Mouse (Mus musculus): ENCODE results near the gene Tor1aip1. TPM values are rescaled to one million over a fixed set of nuclear protein-coding genes. Genes with fewer than 3 reads are reported as not detected.

Gene Tor1aip1
- total and polyA plus RNA-seq, 2 experiments from 2014 or later = 52.3 to 58.4 TPM

DNA sequence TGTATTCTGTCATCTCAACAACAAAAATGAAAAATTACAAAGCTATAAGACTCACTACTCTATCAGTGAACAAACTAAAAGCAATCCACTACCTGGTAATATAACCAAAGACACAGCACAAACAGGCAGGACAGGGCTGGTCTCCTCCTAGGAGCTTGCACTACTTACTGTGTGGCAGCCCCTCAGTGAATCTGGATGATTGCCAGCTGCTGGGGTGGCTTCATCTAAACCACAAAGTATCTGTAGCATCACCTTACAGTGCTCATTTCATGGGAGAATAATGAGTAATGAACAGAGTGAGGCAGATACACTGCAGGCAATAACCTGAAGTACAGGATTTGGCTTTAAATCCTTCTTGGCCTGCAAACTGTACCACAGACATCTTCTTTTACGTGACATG lies 16.5 kb downstream of the Tor1aip1 start:
- H3K4me3 ChIP-seq (ENCODE audit: low read depth, low read length) = no peak overlapping the region
- no peaks in the 10 kb centered on the region for H3K9me3 ChIP-seq (replicated peaks; ENCODE audit: control insufficient read depth, low read length)
- TF ChIP-seq CTCF (IDR thresholded peaks at IDR 0.05; ENCODE audit: low read depth) = no peak
- no peak for TF ChIP-seq EP300 (IDR thresholded peaks at IDR 0.05; ENCODE audit: low read depth)
- ATAC-seq (ENCODE audit: insufficient read depth, low read depth) = no peak
- no peaks in the 10 kb centered on the region for H3K27me3 ChIP-seq (ENCODE audit: control insufficient read depth, insufficient read depth, low read length)
- H3K4me1 ChIP-seq (ENCODE audit: control insufficient read depth, insufficient read depth) = no peaks in the 10 kb centered on the region
- no peak overlapping the region for H3K9ac ChIP-seq (replicated peaks; ENCODE audit: low read depth, low read length)
- DNase-seq (ENCODE audit: low spot score) = no peak
- no peak overlapping the region for H3K4me2 ChIP-seq (ENCODE audit: low read depth, low read length)
- WGBS = 95% methylated on average over 1 of the region's 1 CpGs
- H3K36me3 ChIP-seq (replicated peaks; ENCODE audit: control insufficient read depth, insufficient read depth, low read length) = peaks cover 69% of the 10 kb centered on the region
- no peak overlapping the region for H3K27ac ChIP-seq (ENCODE audit: low read depth)

GRCm38 (mm10) chr1:156009003-156009402 lies 27.3 kb downstream of the Tor1aip1 start:
- Histone ChIP-seq H3K4me2 (ENCODE audit: low read depth, low read length) (no peak overlapping the region), H3K36me3 (replicated peaks; ENCODE audit: control insufficient read depth, insufficient read depth, low read length) (peaks cover 73% of the 10 kb centered on the region), H3K27me3 (ENCODE audit: control insufficient read depth, insufficient read depth, low read length) (no peaks in the 10 kb centered on the region), H3K9me3 (replicated peaks; ENCODE audit: control insufficient read depth, low read length) (no peaks in the 10 kb centered on the region), H3K27ac (ENCODE audit: low read depth) (no peak overlapping the region), H3K4me1 (ENCODE audit: control insufficient read depth, insufficient read depth) (no peaks in the 10 kb centered on the region), H3K4me3 (ENCODE audit: low read depth, low read length) (no peak overlapping the region), H3K9ac (replicated peaks; ENCODE audit: low read depth, low read length) (no peak overlapping the region)
- DNase-seq (ENCODE audit: low spot score) (no peak), ATAC-seq (ENCODE audit: insufficient read depth, low read depth) (no peak)
- TF ChIP-seq CTCF (IDR thresholded peaks at IDR 0.05; ENCODE audit: low read depth) = no peak
- no peak for TF ChIP-seq EP300 (IDR thresholded peaks at IDR 0.05; ENCODE audit: low read depth)
- WGBS = 88% methylated on average over 1 of the region's 1 CpGs

DNA sequence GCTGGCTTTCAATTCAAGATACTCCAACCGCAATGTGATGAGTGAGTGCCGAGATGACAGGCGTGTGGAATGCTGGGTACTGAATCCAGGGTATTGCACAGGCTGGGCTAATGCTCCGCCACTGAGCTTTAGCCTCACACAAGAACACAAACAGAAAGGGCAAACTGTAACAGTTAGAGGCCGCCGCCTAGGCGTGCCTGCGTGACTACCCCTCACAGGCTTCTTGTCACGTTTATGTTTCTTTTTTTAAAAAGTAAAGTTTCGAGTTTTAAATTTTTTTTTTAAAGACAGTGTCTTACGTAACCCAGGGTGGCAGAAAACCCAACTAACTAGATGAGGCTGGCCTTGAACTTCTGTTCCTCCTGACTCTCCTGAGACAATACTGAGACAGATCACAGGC lies 30.4 kb downstream of the Tor1aip1 start:
- Histone ChIP-seq H3K4me1 (ENCODE audit: control insufficient read depth, insufficient read depth) (0 out of 2 replicates have a peak, but pooled peaks cover 5% of the 10 kb centered on the region), H3K36me3 (replicated peaks; ENCODE audit: control insufficient read depth, insufficient read depth, low read length) (peaks cover 56% of the 10 kb centered on the region), H3K4me2 (ENCODE audit: low read depth, low read length) (no peak overlapping the region), H3K27me3 (ENCODE audit: control insufficient read depth, insufficient read depth, low read length) (no peaks in the 10 kb centered on the region), H3K9me3 (replicated peaks; ENCODE audit: control insufficient read depth, low read length) (no peaks in the 10 kb centered on the region), H3K9ac (replicated peaks; ENCODE audit: low read depth, low read length) (no peak overlapping the region), H3K4me3 (ENCODE audit: low read depth, low read length) (no peak overlapping the region), H3K27ac (ENCODE audit: low read depth) (no peak overlapping the region)
- DNase-seq (ENCODE audit: low spot score) = no peak
- 78% methylated on average over 11 of the region's 11 CpGs for WGBS
- TF ChIP-seq EP300 (IDR thresholded peaks at IDR 0.05; ENCODE audit: low read depth) (no peak), CTCF (IDR thresholded peaks at IDR 0.05; ENCODE audit: low read depth) (no peak)
- ATAC-seq (ENCODE audit: insufficient read depth, low read depth) = no peak

DNA sequence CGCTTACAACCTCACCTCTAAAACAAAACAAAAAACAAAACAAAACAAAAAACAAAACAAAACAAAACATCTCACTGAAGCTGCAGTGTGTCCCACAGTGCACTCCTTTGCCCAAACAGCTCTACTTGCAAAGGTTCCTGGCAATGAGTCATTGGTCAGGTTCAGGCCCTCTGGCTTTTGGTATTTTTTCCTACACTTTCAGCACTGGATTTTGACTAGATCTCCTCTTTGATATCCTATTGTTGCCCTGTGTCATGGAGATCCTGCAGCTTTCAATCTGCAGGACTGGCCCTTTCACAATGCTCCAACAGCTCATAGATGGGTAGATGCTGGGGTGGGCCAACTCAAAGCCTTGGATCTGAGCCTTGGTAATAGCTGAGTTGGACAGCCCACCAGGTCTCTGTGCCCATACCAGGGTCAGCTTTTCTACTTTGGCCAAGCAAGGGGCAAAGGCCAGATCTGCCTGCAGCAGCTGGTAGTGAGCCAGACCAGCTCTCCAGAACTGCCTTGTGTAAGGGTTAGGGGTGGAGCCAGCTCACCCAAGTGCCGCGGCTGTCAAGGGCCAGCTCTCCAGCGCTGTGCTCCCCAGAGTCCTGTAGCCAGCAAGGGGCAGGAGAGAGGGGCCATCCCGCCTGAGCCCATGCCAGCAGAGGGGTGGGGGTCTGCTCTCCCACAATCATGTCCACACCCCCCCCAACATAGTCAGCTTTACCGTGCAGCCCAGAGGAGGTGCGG lies 32.9 kb downstream of the Tor1aip1 start:
- H3K36me3 ChIP-seq (replicated peaks; ENCODE audit: control insufficient read depth, insufficient read depth, low read length) = peaks cover 32% of the 10 kb centered on the region
- TF ChIP-seq CTCF (IDR thresholded peaks at IDR 0.05; ENCODE audit: low read depth) (no peak), EP300 (IDR thresholded peaks at IDR 0.05; ENCODE audit: low read depth) (no peak)
- no peaks in the 10 kb centered on the region for H3K9me3 ChIP-seq (replicated peaks; ENCODE audit: control insufficient read depth, low read length)
- H3K4me2 ChIP-seq (ENCODE audit: low read depth, low read length) = no peak overlapping the region
- H3K4me3 ChIP-seq (ENCODE audit: low read depth, low read length) = no peak overlapping the region
- WGBS = 48% methylated on average over 7 of the region's 7 CpGs
- no peak overlapping the region for H3K27ac ChIP-seq (ENCODE audit: low read depth)
- 0 out of 2 replicates have a peak, but pooled peaks cover 5% of the 10 kb centered on the region for H3K4me1 ChIP-seq (ENCODE audit: control insufficient read depth, insufficient read depth)
- ATAC-seq (ENCODE audit: insufficient read depth, low read depth) (peak; percentile 71), DNase-seq (ENCODE audit: low spot score) (no peak)
- H3K27me3 ChIP-seq (ENCODE audit: control insufficient read depth, insufficient read depth, low read length) = no peaks in the 10 kb centered on the region
- no peak overlapping the region for H3K9ac ChIP-seq (replicated peaks; ENCODE audit: low read depth, low read length)

DNA sequence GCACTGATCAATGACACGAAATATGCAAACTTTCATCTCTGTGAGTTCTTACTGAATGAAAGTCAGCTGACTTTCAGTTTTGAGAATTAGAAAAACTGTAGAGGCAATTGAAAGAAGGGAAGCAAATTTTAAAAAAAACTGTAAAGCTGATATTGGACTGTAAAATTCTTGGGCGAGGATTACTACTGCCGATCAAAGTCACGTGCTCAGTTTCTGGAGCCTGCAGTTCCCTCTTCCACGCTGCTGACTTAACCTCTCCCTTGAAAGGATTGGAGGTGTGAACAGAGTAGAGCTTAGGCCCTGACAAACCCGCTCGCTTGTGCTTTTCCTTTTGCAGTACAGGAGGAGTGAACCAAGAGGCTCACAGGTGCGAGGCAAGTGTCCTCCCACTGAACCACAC lies 33.9 kb downstream of the Tor1aip1 start:
- H3K9me3 ChIP-seq (replicated peaks; ENCODE audit: control insufficient read depth, low read length) = no peaks in the 10 kb centered on the region
- H3K36me3 ChIP-seq (replicated peaks; ENCODE audit: control insufficient read depth, insufficient read depth, low read length) = peaks cover 24% of the 10 kb centered on the region
- H3K4me1 ChIP-seq (ENCODE audit: control insufficient read depth, insufficient read depth) = 0 out of 2 replicates have a peak, but pooled peaks cover 5% of the 10 kb centered on the region
- H3K27me3 ChIP-seq (ENCODE audit: control insufficient read depth, insufficient read depth, low read length) = no peaks in the 10 kb centered on the region
- no peak for TF ChIP-seq CTCF (IDR thresholded peaks at IDR 0.05; ENCODE audit: low read depth)
- no peak for TF ChIP-seq EP300 (IDR thresholded peaks at IDR 0.05; ENCODE audit: low read depth)
- H3K4me2 ChIP-seq (ENCODE audit: low read depth, low read length) = no peak overlapping the region
- H3K27ac ChIP-seq (ENCODE audit: low read depth) = no peak overlapping the region
- DNase-seq (ENCODE audit: low spot score) (no peak), ATAC-seq (ENCODE audit: insufficient read depth, low read depth) (no peak)
- no peak overlapping the region for H3K4me3 ChIP-seq (ENCODE audit: low read depth, low read length)
- 72% methylated on average over 8 of the region's 8 CpGs for WGBS
- no peak overlapping the region for H3K9ac ChIP-seq (replicated peaks; ENCODE audit: low read depth, low read length)

DNA sequence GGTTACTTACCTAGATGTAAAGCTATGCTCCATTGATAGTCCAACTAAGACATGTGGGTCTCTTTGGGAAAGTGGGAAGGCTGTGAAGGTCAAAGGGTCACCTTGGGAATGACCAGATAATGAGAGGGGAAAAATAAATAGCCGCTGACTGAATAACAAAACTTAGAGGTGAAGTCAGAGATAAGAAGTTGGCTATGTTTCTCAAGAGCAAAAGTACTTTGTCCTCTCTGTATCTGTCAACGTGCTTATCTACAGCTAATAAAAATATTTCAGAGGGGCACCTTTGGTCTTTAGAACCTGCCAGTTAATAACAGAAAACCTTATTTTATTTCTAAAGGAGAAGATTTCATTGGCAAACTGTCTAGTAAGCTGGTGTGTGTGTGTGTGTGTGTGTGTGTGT lies 40.7 kb downstream of the Tor1aip1 start:
- H3K9me3 ChIP-seq (replicated peaks; ENCODE audit: control insufficient read depth, low read length) = no peaks in the 10 kb centered on the region
- no peak overlapping the region for H3K4me3 ChIP-seq (ENCODE audit: low read depth, low read length)
- no peak for TF ChIP-seq EP300 (IDR thresholded peaks at IDR 0.05; ENCODE audit: low read depth)
- no peak for TF ChIP-seq CTCF (IDR thresholded peaks at IDR 0.05; ENCODE audit: low read depth)
- DNase-seq (ENCODE audit: low spot score) (peak; percentile 45), ATAC-seq (ENCODE audit: insufficient read depth, low read depth) (peak; percentile 53; the same call in 1 of the 2 replicates)
- H3K36me3 ChIP-seq (replicated peaks; ENCODE audit: control insufficient read depth, insufficient read depth, low read length) = no peaks in the 10 kb centered on the region
- H3K4me2 ChIP-seq (ENCODE audit: low read depth, low read length) = no peak overlapping the region
- H3K9ac ChIP-seq (replicated peaks; ENCODE audit: low read depth, low read length) = no peak overlapping the region
- no peaks in the 10 kb centered on the region for H3K4me1 ChIP-seq (ENCODE audit: control insufficient read depth, insufficient read depth)
- 10% methylated on average over 2 of the region's 2 CpGs for WGBS
- no peak overlapping the region for H3K27ac ChIP-seq (ENCODE audit: low read depth)
- H3K27me3 ChIP-seq (ENCODE audit: control insufficient read depth, insufficient read depth, low read length) = no peaks in the 10 kb centered on the region
